Mouse (Mus musculus) olfactory bulb, adult 2 months (tissue): ENCODE data around the gene Ttc39b.

ENCODE experiments used
- CTCF ChIP-seq: fragments of 200-500 bp; IDR thresholded peaks from 2 replicates; pipeline ENCODE4 v1.5.1; 2012; ENCODE audit warnings: low read depth, mild to moderate bottlenecking, low read length, moderate library complexity; ENCODE audit not compliant: insufficient read depth
- POLR2A ChIP-seq: fragments of 200-500 bp; IDR thresholded peaks from 2 replicates; pipeline ENCODE4 v1.6.1; 2012; ENCODE audit warnings: mild to moderate bottlenecking, low read depth, low read length, moderate library complexity; ENCODE audit not compliant: insufficient read depth

DNA sequence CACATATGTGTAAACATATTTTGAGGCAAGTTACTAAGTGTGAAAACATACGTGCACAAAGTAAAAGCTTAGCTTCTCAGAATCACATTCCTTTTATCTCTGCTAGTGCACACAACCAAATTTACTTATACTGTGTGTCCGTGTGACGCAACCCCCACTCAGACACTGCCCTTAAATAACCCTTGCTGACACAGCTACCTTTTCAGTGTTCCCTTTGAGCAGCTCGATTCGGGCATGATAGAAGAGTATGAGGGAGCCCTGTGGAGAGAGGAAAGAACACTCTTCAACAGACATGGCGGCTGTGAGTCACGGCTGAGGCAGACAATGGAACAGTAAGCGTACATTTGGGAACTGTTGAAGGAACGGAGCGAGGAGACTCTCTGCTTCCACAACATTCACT is 80.3 kb downstream of the Ttc39b start:
- TF ChIP-seq CTCF (no peak), POLR2A (no peak)
